Comparison of ENCODE assay signal across 8 mouse cellular contexts in the genomic region with DNA sequence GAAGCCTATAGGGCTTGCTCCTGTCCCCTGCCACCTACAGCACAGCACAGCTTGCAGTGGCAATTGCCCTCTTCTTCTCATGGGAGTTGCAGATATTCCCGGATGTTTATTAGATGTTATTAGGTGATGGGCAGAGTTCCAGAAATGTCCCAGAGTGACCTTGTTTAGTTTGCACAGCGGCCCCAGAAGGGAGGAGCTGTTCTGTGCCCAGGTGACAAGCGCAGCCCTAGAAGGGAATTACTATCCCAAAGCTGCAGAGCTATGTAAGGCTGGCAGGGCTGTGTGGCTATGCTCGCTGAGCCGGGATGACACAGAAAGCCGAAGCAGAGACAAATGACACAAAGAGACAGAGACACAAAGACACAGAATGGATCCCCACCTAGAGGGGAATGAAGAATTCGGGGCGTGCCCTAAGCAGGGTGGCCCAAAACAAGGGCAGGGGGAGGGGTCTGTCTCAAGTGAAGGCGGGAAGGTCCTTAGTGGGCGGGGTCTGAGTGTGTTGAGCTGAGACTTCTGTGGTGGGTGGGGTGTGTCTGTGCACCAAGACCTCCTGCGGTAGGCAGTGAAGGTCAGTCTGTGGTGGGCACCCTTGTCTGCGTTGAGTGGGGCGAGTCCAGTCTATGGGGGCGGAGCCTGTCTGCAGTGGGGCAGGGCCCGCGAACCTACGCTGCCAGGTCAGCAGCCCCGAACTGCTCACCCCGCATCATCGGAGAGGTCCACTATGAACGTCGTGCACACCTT. TPM values are rescaled to one million over a fixed set of nuclear protein-coding genes. Genes with fewer than 3 reads are reported as not detected.
A peak's percentile ranks its signal among the peaks of the same experiment; 100 is the strongest.
DNase-seq lines count a peak whose midpoint lies in the region; ATAC-seq and TF ChIP-seq lines count a peak whose summit lies in the region.

No protein-coding gene starts in this region.

- peak; percentile 33 for ATAC-seq in forebrain, embryonic 16.5 days
- peak; percentile 55 for ATAC-seq in hindbrain, embryonic 14.5 days (ENCODE audit: low FRiP score)
- peak; percentile 68 for ATAC-seq in midbrain, embryonic 15.5 days (replicated peaks)

- TF ChIP-seq POLR2A in bone marrow macrophage, adult 2 months (IDR thresholded peaks at IDR 0.05; ENCODE audit: borderline replicate concordance, low read depth, low read length) = no peak

- peak; percentile 52 for DNase-seq in gastrocnemius, adult 18-20 months (ENCODE audit: low spot score)
- DNase-seq in gastrocnemius, postnatal 36 days = no peak
- peak; percentile 36 for DNase-seq in hindbrain, embryonic 14.5 days (ENCODE audit: low spot score)
- peak; percentile 39 for DNase-seq in liver
- DNase-seq in thymus, postnatal 4 days = peak; percentile 73

- TF ChIP-seq CTCF in bone marrow macrophage, adult 2 months (IDR thresholded peaks at IDR 0.05; ENCODE audit: low read depth, low read length) = no peak

- H3K4me1 ChIP-seq in bone marrow macrophage, adult 2 months (ENCODE audit: control insufficient read depth, insufficient read depth, low read length) = no peaks in the 10 kb centered on the region
- H3K4me1 ChIP-seq in forebrain, embryonic 16.5 days (replicated peaks; ENCODE audit: control insufficient read depth, insufficient read depth, low read length) = peaks cover 11% of the 10 kb centered on the region
- H3K4me1 ChIP-seq in hindbrain, embryonic 14.5 days (replicated peaks; ENCODE audit: control insufficient read depth, insufficient read depth, low read length) = 0 out of 2 replicates have a peak, but pooled peaks cover 4% of the 10 kb centered on the region
- peaks cover 21% of the 10 kb centered on the region for H3K4me1 ChIP-seq in midbrain, embryonic 15.5 days

- H3K4me2 ChIP-seq in forebrain, embryonic 16.5 days (ENCODE audit: low read length) = peak overlapping the region; percentile 89
- H3K4me2 ChIP-seq in hindbrain, embryonic 14.5 days (replicated peaks) = peak overlapping the region; percentile 71
- peak overlapping the region; percentile 91 for H3K4me2 ChIP-seq in midbrain, embryonic 15.5 days

- intact Hi-C loops in gastrocnemius, postnatal 36 days (cut with DNase I) = no loop called here

- 2% methylated on average over 22 of the region's 22 CpGs for WGBS in forebrain, embryonic 16.5 days
- 2% methylated on average over 21 of the region's 22 CpGs for WGBS in hindbrain, embryonic 14.5 days
- WGBS in midbrain, embryonic 15.5 days = 2% methylated on average over 22 of the region's 22 CpGs

- H3K9me3 ChIP-seq in forebrain, embryonic 16.5 days (ENCODE audit: control insufficient read depth, low read length) = no peaks in the 10 kb centered on the region
- H3K9me3 ChIP-seq in hindbrain, embryonic 14.5 days (ENCODE audit: control insufficient read depth, low read length) = no peaks in the 10 kb centered on the region
- no peaks in the 10 kb centered on the region for H3K9me3 ChIP-seq in midbrain, embryonic 15.5 days

- H3K4me3 ChIP-seq in bone marrow macrophage, adult 2 months (ENCODE audit: insufficient read depth, low read length) = peak overlapping the region; percentile 61
- peak overlapping the region; percentile 65 for H3K4me3 ChIP-seq in forebrain, embryonic 16.5 days (replicated peaks; ENCODE audit: low read length)
- peak overlapping the region; percentile 47 for H3K4me3 ChIP-seq in hindbrain, embryonic 14.5 days (replicated peaks; ENCODE audit: low read length)
- H3K4me3 ChIP-seq in midbrain, embryonic 15.5 days = peak overlapping the region; percentile 52

- no peak overlapping the region for H3K27ac ChIP-seq in bone marrow macrophage, adult 2 months (ENCODE audit: insufficient read depth, low read depth, low read length)
- no peak overlapping the region for H3K27ac ChIP-seq in forebrain, embryonic 16.5 days (ENCODE audit: low read length)
- no peak overlapping the region for H3K27ac ChIP-seq in hindbrain, embryonic 14.5 days
- peak overlapping the region; percentile 51 for H3K27ac ChIP-seq in midbrain, embryonic 15.5 days

- no peaks in the 10 kb centered on the region for H3K36me3 ChIP-seq in forebrain, embryonic 16.5 days (ENCODE audit: control insufficient read depth, insufficient read depth)
- H3K36me3 ChIP-seq in hindbrain, embryonic 14.5 days (replicated peaks; ENCODE audit: control insufficient read depth, insufficient read depth) = no peaks in the 10 kb centered on the region
- H3K36me3 ChIP-seq in midbrain, embryonic 15.5 days (replicated peaks) = no peaks in the 10 kb centered on the region

- H3K27me3 ChIP-seq in forebrain, embryonic 16.5 days (replicated peaks; ENCODE audit: control insufficient read depth, insufficient read depth, low read length) = peaks cover 6% of the 10 kb centered on the region
- H3K27me3 ChIP-seq in hindbrain, embryonic 14.5 days (ENCODE audit: control insufficient read depth, insufficient read depth, low read length) = peaks cover 5% of the 10 kb centered on the region
- 0 out of 2 replicates have a peak, but pooled peaks cover 4% of the 10 kb centered on the region for H3K27me3 ChIP-seq in midbrain, embryonic 15.5 days (replicated peaks)

- H3K9ac ChIP-seq in forebrain, embryonic 16.5 days (replicated peaks; ENCODE audit: low read depth, low read length) = peak overlapping the region; percentile 70
- peak overlapping the region; percentile 61 for H3K9ac ChIP-seq in hindbrain, embryonic 14.5 days
- peak overlapping the region; percentile 53 for H3K9ac ChIP-seq in midbrain, embryonic 15.5 days

RNA-seq across cellular contexts. Expression of a gene that starts 0.7 kb away (rescaled TPM):
- total RNA-seq in gastrocnemius, adult 18-20 months (2021) = 10 to 100 TPM; 25.9 to 31.3 TPM
- 10 to 100 TPM; 20.1 to 20.7 TPM for total RNA-seq in gastrocnemius, postnatal 36 days (2021)
- 14.1 and 16.0 TPM in 2 replicates for polyA plus RNA-seq in bone marrow macrophage, adult 2 months (2012; ENCODE audit: insufficient read depth, insufficient read length, missing spikeins)
- polyA plus RNA-seq in forebrain, embryonic 16.5 days (2015; fragmentation: Nextera tagmentation; extraction: Ambion mirVana) = 8.2 and 10.1 TPM in 2 replicates
- 7.8 and 9.3 TPM in 2 replicates for polyA plus RNA-seq in hindbrain, embryonic 14.5 days (2014; fragmentation: Nextera tagmentation; extraction: Ambion mirVana)
- polyA plus RNA-seq in midbrain, embryonic 15.5 days (2015; fragmentation: Nextera tagmentation; extraction: Ambion mirVana) = 10.7 and 12.7 TPM in 2 replicates

RNA-seq across cellular contexts. Expression of a gene that starts 2.2 kb away (rescaled TPM):
- total RNA-seq in gastrocnemius, adult 18-20 months (2021) = 100 to 1,000 TPM; 877 to 904 TPM
- 100 to 1,000 TPM; 818 to 890 TPM for total RNA-seq in gastrocnemius, postnatal 36 days (2021)
- not detected in 2 replicates for polyA plus RNA-seq in bone marrow macrophage, adult 2 months (2012; ENCODE audit: insufficient read depth, insufficient read length, missing spikeins)
- 0.60 TPM in 1 of 2 replicates, not detected in the other for polyA plus RNA-seq in forebrain, embryonic 16.5 days (2015; fragmentation: Nextera tagmentation; extraction: Ambion mirVana)
- polyA plus RNA-seq in hindbrain, embryonic 14.5 days (2014; fragmentation: Nextera tagmentation; extraction: Ambion mirVana) = 0.20 and 0.41 TPM in 2 replicates
- polyA plus RNA-seq in midbrain, embryonic 15.5 days (2015; fragmentation: Nextera tagmentation; extraction: Ambion mirVana) = 0.23 and 0.26 TPM in 2 replicates

RNA-seq across cellular contexts. Expression of a gene that starts 34.0 kb away (rescaled TPM):
- under 1 TPM; 0.11 to 0.21 TPM for total RNA-seq in gastrocnemius, adult 18-20 months (2021)
- total RNA-seq in gastrocnemius, postnatal 36 days (2021) = under 1 TPM; 0.07 to 0.08 TPM
- polyA plus RNA-seq in bone marrow macrophage, adult 2 months (2012; ENCODE audit: insufficient read depth, insufficient read length, missing spikeins) = 1.6 and 1.8 TPM in 2 replicates
- polyA plus RNA-seq in forebrain, embryonic 16.5 days (2015; fragmentation: Nextera tagmentation; extraction: Ambion mirVana) = 16.1 and 19.7 TPM in 2 replicates
- 29.8 and 32.3 TPM in 2 replicates for polyA plus RNA-seq in hindbrain, embryonic 14.5 days (2014; fragmentation: Nextera tagmentation; extraction: Ambion mirVana)
- polyA plus RNA-seq in midbrain, embryonic 15.5 days (2015; fragmentation: Nextera tagmentation; extraction: Ambion mirVana) = 29.9 and 31.3 TPM in 2 replicates

RNA-seq across cellular contexts. Expression of a gene that starts 37.5 kb away (rescaled TPM):
- not detected for total RNA-seq in gastrocnemius, adult 18-20 months (2021)
- total RNA-seq in gastrocnemius, postnatal 36 days (2021) = not detected
- 3.0 and 3.6 TPM in 2 replicates for polyA plus RNA-seq in bone marrow macrophage, adult 2 months (2012; ENCODE audit: insufficient read depth, insufficient read length, missing spikeins)
- polyA plus RNA-seq in forebrain, embryonic 16.5 days (2015; fragmentation: Nextera tagmentation; extraction: Ambion mirVana) = 6.1 and 18.5 TPM in 2 replicates
- polyA plus RNA-seq in hindbrain, embryonic 14.5 days (2014; fragmentation: Nextera tagmentation; extraction: Ambion mirVana) = 34.8 and 37.9 TPM in 2 replicates
- 24.4 TPM in 2 replicates for polyA plus RNA-seq in midbrain, embryonic 15.5 days (2015; fragmentation: Nextera tagmentation; extraction: Ambion mirVana)

RNA-seq across cellular contexts. Expression of a gene that starts 55.5 kb away (rescaled TPM):
- total RNA-seq in gastrocnemius, adult 18-20 months (2021) = not detected
- total RNA-seq in gastrocnemius, postnatal 36 days (2021) = not detected
- polyA plus RNA-seq in bone marrow macrophage, adult 2 months (2012; ENCODE audit: insufficient read depth, insufficient read length, missing spikeins) = not detected in 2 replicates
- not detected in 2 replicates for polyA plus RNA-seq in forebrain, embryonic 16.5 days (2015; fragmentation: Nextera tagmentation; extraction: Ambion mirVana)
- polyA plus RNA-seq in hindbrain, embryonic 14.5 days (2014; fragmentation: Nextera tagmentation; extraction: Ambion mirVana) = not detected in 2 replicates
- not detected in 2 replicates for polyA plus RNA-seq in midbrain, embryonic 15.5 days (2015; fragmentation: Nextera tagmentation; extraction: Ambion mirVana)

Comparison
In these comparisons a context has a peak if more than half of its experiments do, and no peak if none do; other contexts are left out.
1. DNase-seq: peak in gastrocnemius, adult 18-20 months (single experiment), hindbrain, embryonic 14.5 days (single experiment), liver (single experiment) and thymus, postnatal 4 days (single experiment); none in gastrocnemius, postnatal 36 days (0 of 2).
2. Peak in every context shown above with its lines, with median percentiles within 50 percentile points of each other: H3K4me3 ChIP-seq, ATAC-seq, H3K4me2 ChIP-seq and H3K9ac ChIP-seq.